Mouse (Mus musculus): ENCODE data around the gene Ncl. TPM values are rescaled to one million over a fixed set of nuclear protein-coding genes. Genes with fewer than 3 reads are reported as not detected.

Gene Ncl
- polyA plus RNA-seq, 1 experiment from 2014 or later = 165 TPM

DNA sequence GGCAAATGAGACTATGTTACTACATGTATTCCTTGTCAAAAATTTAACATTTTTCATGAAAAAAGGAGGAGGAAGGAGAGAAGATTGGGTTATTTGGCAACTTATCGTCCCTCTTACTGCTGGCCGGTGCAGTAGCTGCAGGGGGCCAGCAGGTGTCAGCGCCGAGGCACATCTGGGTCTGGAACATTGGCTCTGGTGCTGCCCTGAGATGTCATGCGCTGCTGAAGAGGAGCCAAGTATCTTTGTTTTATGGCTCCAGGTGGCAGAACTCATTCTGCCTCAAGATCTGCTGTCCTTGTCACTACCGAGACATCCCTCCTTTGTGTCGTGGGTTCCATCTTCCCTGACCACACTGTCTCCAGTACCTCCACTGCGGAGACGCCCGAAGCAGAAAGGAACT is 12.8 kb upstream of the Ncl start:
- WGBS = 45% methylated on average over 10 of the region's 10 CpGs
- no peaks in the 10 kb centered on the region for H3K4me1 ChIP-seq (ENCODE audit: control insufficient read depth, insufficient read depth, low read length)
- H3K36me3 ChIP-seq (ENCODE audit: control insufficient read depth, insufficient read depth, low read length) = no peaks in the 10 kb centered on the region
- H3K4me2 ChIP-seq (ENCODE audit: low read depth, low read length) = no peak overlapping the region
- peak; percentile 49 for ATAC-seq (ENCODE audit: low read depth)
- H3K4me3 ChIP-seq (ENCODE audit: low read depth, low read length) = no peak overlapping the region
- no peak overlapping the region for H3K9ac ChIP-seq (replicated peaks; ENCODE audit: low read depth, low read length)
- H3K27ac ChIP-seq (ENCODE audit: low read depth, low read length) = no peak overlapping the region
- H3K27me3 ChIP-seq (ENCODE audit: control insufficient read depth, insufficient read depth, low read length) = no peaks in the 10 kb centered on the region
- no peaks in the 10 kb centered on the region for H3K9me3 ChIP-seq (ENCODE audit: control insufficient read depth, low read length)

DNA sequence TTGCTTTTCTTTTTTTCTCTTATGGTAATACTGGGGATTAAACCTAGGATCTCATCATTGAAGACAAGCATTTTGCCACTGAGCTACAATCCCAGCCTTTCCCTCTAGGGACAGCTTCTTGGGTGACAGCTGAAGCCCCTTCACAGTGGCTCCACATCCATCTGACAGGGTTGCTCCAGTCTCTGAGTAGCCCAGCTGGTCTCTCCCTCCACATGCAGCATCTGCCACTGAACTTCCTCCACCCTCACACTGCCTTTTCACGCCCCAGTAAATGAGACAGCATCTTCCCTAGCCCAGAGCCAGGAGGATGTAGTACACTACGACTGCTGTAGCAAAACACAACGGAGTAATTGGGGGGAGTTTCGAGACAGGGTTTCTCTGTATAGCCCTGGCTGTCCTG is 8.9 kb upstream of the Ncl start:
- Histone ChIP-seq H3K27me3 (ENCODE audit: control insufficient read depth, insufficient read depth, low read length) (no peaks in the 10 kb centered on the region), H3K4me3 (ENCODE audit: low read depth, low read length) (no peak overlapping the region), H3K9me3 (ENCODE audit: control insufficient read depth, low read length) (no peaks in the 10 kb centered on the region), H3K27ac (ENCODE audit: low read depth, low read length) (no peak overlapping the region), H3K4me1 (ENCODE audit: control insufficient read depth, insufficient read depth, low read length) (no peaks in the 10 kb centered on the region), H3K9ac (replicated peaks; ENCODE audit: low read depth, low read length) (no peak overlapping the region), H3K4me2 (ENCODE audit: low read depth, low read length) (no peak overlapping the region), H3K36me3 (ENCODE audit: control insufficient read depth, insufficient read depth, low read length) (no peaks in the 10 kb centered on the region)
- ATAC-seq (ENCODE audit: low read depth) = no peak
- WGBS = 75% methylated on average over 4 of the region's 4 CpGs

DNA sequence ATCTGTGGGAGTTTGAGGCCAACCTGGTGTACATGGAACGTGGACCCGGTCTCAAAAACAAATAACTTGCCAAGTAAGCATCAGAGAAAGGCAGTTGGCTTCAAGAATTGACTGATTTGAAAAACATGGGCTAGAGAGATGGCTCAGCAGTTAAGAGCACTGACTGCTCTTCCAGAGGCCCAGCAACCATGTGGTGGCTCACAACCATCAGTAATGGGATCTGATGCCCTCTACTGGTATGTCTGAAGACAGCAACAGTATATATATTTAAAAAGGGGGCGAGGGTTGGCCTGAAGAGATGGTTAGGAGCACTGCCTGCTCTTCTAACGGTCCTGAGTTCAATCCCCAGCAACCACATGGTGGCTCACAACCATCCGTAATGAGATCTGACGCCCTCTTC is 4.5 kb upstream of the Ncl start:
- Histone ChIP-seq H3K4me2 (ENCODE audit: low read depth, low read length) (no peak overlapping the region), H3K9ac (replicated peaks; ENCODE audit: low read depth, low read length) (no peak overlapping the region), H3K36me3 (ENCODE audit: control insufficient read depth, insufficient read depth, low read length) (no peaks in the 10 kb centered on the region), H3K9me3 (ENCODE audit: control insufficient read depth, low read length) (no peaks in the 10 kb centered on the region), H3K4me3 (ENCODE audit: low read depth, low read length) (no peak overlapping the region), H3K4me1 (ENCODE audit: control insufficient read depth, insufficient read depth, low read length) (peaks cover 9% of the 10 kb centered on the region; the same call in 1 of the 2 replicates), H3K27me3 (ENCODE audit: control insufficient read depth, insufficient read depth, low read length) (no peaks in the 10 kb centered on the region), H3K27ac (ENCODE audit: low read depth, low read length) (no peak overlapping the region)
- ATAC-seq (ENCODE audit: low read depth) = no peak
- WGBS = 19% methylated on average over 6 of the region's 6 CpGs

DNA sequence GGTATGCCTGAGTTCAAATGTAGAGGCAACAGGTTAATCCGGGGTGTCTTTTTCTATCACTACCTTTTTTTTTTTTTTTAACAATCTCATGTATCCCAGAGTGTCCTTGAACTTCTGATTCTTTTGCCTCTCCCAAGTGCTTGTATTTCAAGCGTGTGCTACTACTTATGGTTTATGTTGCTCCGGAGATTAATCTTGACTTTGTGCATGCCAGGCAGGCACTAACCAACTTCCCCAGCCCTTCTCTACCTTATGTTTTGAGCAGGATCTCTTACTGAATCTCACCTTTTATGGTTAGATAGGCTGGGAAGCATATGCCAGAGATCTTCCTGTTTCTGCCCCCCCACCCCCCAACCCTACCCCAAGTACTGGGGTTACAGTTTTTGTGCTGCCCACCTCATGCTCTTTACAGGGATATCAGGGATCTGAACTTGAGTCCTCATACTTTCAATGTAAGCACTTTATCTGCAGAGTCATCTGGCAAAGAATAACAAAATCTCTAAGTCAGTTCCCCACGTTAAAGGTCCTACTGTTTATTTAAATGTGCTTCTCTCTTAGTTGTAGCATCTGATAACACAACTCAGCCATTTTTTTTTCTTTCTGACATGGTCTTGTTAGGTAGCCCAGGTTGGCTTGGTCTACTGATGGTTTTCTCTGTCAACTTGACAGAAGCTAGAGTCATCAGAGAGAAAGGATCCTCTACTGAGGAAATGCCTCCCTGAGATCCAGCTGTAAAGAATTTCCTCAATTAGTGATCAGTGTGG is 2.8 kb upstream of the Ncl start:
- no peak overlapping the region for H3K9ac ChIP-seq (replicated peaks; ENCODE audit: low read depth, low read length)
- no peaks in the 10 kb centered on the region for H3K9me3 ChIP-seq (ENCODE audit: control insufficient read depth, low read length)
- H3K4me3 ChIP-seq (ENCODE audit: low read depth, low read length) = no peak overlapping the region
- H3K27ac ChIP-seq (ENCODE audit: low read depth, low read length) = no peak overlapping the region
- peaks cover 13% of the 10 kb centered on the region; the same call in 1 of the 2 replicates for H3K4me1 ChIP-seq (ENCODE audit: control insufficient read depth, insufficient read depth, low read length)
- ATAC-seq (ENCODE audit: low read depth) = no peak
- H3K27me3 ChIP-seq (ENCODE audit: control insufficient read depth, insufficient read depth, low read length) = no peaks in the 10 kb centered on the region
- WGBS = 91% methylated on average over 4 of the region's 4 CpGs
- no peak overlapping the region for H3K4me2 ChIP-seq (ENCODE audit: low read depth, low read length)
- H3K36me3 ChIP-seq (ENCODE audit: control insufficient read depth, insufficient read depth, low read length) = peaks cover 2% of the 10 kb centered on the region; the same call in 1 of the 2 replicates

DNA sequence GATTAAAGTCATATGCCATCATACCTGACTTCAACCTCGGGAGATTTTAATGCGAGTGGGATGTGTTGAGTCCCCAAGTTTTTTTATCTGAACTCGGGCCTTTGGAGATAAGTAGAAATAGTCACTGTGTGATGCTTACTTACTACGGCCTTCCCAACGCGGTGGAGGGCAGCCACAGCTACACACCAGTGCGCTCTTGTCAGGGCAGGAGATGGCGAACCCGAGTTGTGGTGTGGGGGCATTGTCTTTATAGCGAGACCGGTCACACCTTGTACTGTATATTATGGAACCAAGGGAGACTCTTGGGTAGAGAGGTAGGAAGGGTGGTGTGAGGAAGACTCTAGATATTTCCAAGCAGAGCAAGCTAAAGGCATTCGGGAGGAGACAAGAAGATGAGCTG is 1.2 kb upstream of the Ncl start:
- H3K4me1 ChIP-seq (ENCODE audit: control insufficient read depth, insufficient read depth, low read length) = peaks cover 13% of the 10 kb centered on the region; the same call in 1 of the 2 replicates
- ATAC-seq (ENCODE audit: low read depth) = no peak
- peak overlapping the region; percentile 74 for H3K9ac ChIP-seq (replicated peaks; ENCODE audit: low read depth, low read length)
- H3K27ac ChIP-seq (ENCODE audit: low read depth, low read length) = no peak overlapping the region
- H3K4me2 ChIP-seq (ENCODE audit: low read depth, low read length) = peak overlapping the region; percentile 88
- no peaks in the 10 kb centered on the region for H3K9me3 ChIP-seq (ENCODE audit: control insufficient read depth, low read length)
- peaks cover 16% of the 10 kb centered on the region; the same call in 1 of the 2 replicates for H3K36me3 ChIP-seq (ENCODE audit: control insufficient read depth, insufficient read depth, low read length)
- WGBS = 22% methylated on average over 12 of the region's 12 CpGs
- H3K27me3 ChIP-seq (ENCODE audit: control insufficient read depth, insufficient read depth, low read length) = no peaks in the 10 kb centered on the region
- peak overlapping the region; percentile 72 for H3K4me3 ChIP-seq (ENCODE audit: low read depth, low read length)

DNA sequence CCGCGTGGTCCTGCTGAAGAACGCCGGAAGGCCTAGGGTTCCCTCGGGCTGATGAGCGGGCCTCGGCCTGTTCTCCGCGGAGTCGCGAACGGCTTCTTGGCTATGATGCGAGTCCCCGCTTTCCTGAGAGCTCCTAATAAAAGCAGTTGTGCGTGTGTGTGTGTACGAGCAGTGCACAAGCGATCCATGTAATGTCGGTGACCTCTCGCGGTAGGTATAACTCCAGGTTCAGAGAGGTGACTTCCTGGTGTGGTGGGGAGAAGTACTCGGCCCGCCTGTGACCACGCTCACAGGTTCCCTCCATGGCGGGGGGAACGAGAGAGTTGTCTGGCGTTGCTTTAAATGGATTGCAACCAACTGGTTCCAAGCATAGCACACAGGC is 589 bp upstream of the Ncl start:
- under 1% methylated on average over 26 of the region's 26 CpGs for WGBS
- H3K36me3 ChIP-seq (ENCODE audit: control insufficient read depth, insufficient read depth, low read length) = peaks cover 23% of the 10 kb centered on the region; the same call in 1 of the 2 replicates
- peaks cover 13% of the 10 kb centered on the region; the same call in 1 of the 2 replicates for H3K4me1 ChIP-seq (ENCODE audit: control insufficient read depth, insufficient read depth, low read length)
- no peak for ATAC-seq (ENCODE audit: low read depth)
- peak overlapping the region; percentile 69 for H3K27ac ChIP-seq (ENCODE audit: low read depth, low read length)
- no peaks in the 10 kb centered on the region for H3K9me3 ChIP-seq (ENCODE audit: control insufficient read depth, low read length)
- H3K27me3 ChIP-seq (ENCODE audit: control insufficient read depth, insufficient read depth, low read length) = no peaks in the 10 kb centered on the region
- H3K9ac ChIP-seq (replicated peaks; ENCODE audit: low read depth, low read length) = peak overlapping the region; percentile 74
- peak overlapping the region; percentile 72 for H3K4me3 ChIP-seq (ENCODE audit: low read depth, low read length)
- peak overlapping the region; percentile 88 for H3K4me2 ChIP-seq (ENCODE audit: low read depth, low read length)

DNA sequence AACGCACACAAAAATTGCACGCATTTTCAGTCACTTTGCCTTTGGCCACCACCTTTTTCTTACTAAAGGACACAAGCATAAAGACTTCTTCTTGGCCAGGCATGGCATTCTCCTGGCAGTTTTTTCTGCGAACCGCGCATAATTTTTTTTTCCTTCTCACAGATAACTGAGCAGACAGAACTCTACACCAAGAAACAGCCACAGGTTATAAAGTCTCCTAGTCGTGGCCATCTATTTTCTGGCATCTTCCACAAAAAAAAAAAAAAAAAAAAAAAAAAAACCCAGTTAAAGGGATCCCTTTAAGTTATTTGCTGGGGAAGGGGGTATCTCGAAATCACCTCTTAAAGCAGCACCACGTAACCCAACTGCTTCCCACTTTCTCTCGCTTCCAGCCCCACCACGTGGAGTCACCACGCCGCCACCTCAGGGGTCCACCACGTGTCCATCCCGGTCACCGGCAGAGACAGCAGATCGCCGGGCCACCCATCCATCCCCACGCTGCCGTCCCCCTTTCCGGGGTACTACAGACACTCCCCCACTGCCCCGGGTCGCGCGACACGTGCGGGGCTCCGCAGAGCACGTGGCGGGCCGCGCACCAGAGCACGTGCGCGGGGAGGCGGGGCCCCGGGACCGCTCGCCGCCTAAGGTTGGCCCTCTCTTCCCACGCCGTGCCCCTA is 833 bp downstream of the Ncl start:
- Histone ChIP-seq H3K4me2 (ENCODE audit: low read depth, low read length) (peak overlapping the region; percentile 71), H3K36me3 (ENCODE audit: control insufficient read depth, insufficient read depth, low read length) (peaks cover 37% of the 10 kb centered on the region), H3K4me1 (ENCODE audit: control insufficient read depth, insufficient read depth, low read length) (peaks cover 13% of the 10 kb centered on the region; the same call in 1 of the 2 replicates), H3K27me3 (ENCODE audit: control insufficient read depth, insufficient read depth, low read length) (no peaks in the 10 kb centered on the region), H3K9me3 (ENCODE audit: control insufficient read depth, low read length) (no peaks in the 10 kb centered on the region), H3K27ac (ENCODE audit: low read depth, low read length) (peak overlapping the region; percentile 98), H3K9ac (replicated peaks; ENCODE audit: low read depth, low read length) (peak overlapping the region; percentile 90), H3K4me3 (ENCODE audit: low read depth, low read length) (peak overlapping the region; percentile 72)
- no peak; the same call in 1 of the 2 replicates for ATAC-seq (ENCODE audit: low read depth)
- WGBS = under 1% methylated on average over 41 of the region's 41 CpGs

DNA sequence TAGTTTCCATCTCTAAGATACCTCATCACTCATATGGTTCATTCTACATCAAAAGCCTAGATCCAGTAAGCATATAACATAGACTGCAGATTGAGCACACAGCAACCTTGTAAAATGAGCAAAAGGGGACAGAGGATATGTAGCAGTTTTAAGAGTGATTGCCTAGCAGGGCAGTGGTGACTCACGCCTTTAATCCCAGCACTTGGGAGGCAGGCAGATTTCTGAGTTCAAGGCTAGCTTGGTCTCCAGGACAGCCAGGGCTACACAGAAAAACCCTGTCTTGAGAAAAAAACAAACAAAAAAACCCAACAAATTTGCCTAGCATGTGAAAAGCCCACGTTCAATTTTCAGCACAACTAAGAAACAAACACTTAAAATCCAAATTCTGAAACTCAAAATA is 5.0 kb downstream of the Ncl start:
- 93% methylated on average over 2 of the region's 2 CpGs for WGBS
- Histone ChIP-seq H3K4me1 (ENCODE audit: control insufficient read depth, insufficient read depth, low read length) (peaks cover 5% of the 10 kb centered on the region; the same call in 1 of the 2 replicates), H3K9ac (replicated peaks; ENCODE audit: low read depth, low read length) (no peak overlapping the region), H3K4me2 (ENCODE audit: low read depth, low read length) (no peak overlapping the region), H3K9me3 (ENCODE audit: control insufficient read depth, low read length) (no peaks in the 10 kb centered on the region), H3K27ac (ENCODE audit: low read depth, low read length) (no peak overlapping the region), H3K27me3 (ENCODE audit: control insufficient read depth, insufficient read depth, low read length) (no peaks in the 10 kb centered on the region), H3K4me3 (ENCODE audit: low read depth, low read length) (no peak overlapping the region), H3K36me3 (ENCODE audit: control insufficient read depth, insufficient read depth, low read length) (peaks cover 76% of the 10 kb centered on the region)
- no peak for ATAC-seq (ENCODE audit: low read depth)

DNA sequence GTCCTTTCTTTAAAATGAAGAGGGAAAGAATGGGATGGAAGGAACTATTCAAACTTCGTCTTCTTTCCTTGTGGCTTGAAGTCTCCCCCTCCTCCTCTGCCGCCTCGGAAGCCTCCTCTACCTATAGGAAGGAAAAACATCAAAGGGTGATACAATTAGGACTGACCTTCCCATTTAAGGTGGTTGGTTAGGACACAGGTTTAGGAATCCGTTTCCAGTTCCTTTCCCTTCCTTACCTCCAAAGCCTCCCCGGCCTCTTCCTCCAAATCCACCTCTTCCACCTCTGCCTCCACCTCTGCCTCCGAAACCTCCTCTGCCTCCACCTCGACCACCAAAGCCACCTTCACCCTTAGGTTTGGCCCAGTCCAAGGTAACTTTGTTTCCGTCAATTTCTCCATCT is 8.6 kb downstream of the Ncl start:
- Histone ChIP-seq H3K27me3 (ENCODE audit: control insufficient read depth, insufficient read depth, low read length) (no peaks in the 10 kb centered on the region), H3K4me3 (ENCODE audit: low read depth, low read length) (no peak overlapping the region), H3K9me3 (ENCODE audit: control insufficient read depth, low read length) (no peaks in the 10 kb centered on the region), H3K9ac (replicated peaks; ENCODE audit: low read depth, low read length) (no peak overlapping the region), H3K4me2 (ENCODE audit: low read depth, low read length) (no peak overlapping the region), H3K4me1 (ENCODE audit: control insufficient read depth, insufficient read depth, low read length) (no peaks in the 10 kb centered on the region), H3K36me3 (ENCODE audit: control insufficient read depth, insufficient read depth, low read length) (peaks cover 68% of the 10 kb centered on the region), H3K27ac (ENCODE audit: low read depth, low read length) (no peak overlapping the region)
- ATAC-seq (ENCODE audit: low read depth) = no peak
- 93% methylated on average over 8 of the region's 8 CpGs for WGBS
